Mouse (Mus musculus) effector memory CD4-positive, alpha-beta T cell, adult 7 months (primary cell): ENCODE measurements around the gene Tpcn2. TPM values are rescaled to one million over a fixed set of nuclear protein-coding genes. Genes with fewer than 3 reads are reported as not detected.

Experiments used
- polyA plus RNA-seq: library from polyadenylated mRNA; unstranded; fragments of 100-300 nt; shearing (Covaris generic); gene quantifications from one replicate; pipeline ENCODE4 v1.2.1, GENCODE M21; 2017

The Tpcn2 gene
- polyA plus RNA-seq = 12.5 TPM

DNA sequence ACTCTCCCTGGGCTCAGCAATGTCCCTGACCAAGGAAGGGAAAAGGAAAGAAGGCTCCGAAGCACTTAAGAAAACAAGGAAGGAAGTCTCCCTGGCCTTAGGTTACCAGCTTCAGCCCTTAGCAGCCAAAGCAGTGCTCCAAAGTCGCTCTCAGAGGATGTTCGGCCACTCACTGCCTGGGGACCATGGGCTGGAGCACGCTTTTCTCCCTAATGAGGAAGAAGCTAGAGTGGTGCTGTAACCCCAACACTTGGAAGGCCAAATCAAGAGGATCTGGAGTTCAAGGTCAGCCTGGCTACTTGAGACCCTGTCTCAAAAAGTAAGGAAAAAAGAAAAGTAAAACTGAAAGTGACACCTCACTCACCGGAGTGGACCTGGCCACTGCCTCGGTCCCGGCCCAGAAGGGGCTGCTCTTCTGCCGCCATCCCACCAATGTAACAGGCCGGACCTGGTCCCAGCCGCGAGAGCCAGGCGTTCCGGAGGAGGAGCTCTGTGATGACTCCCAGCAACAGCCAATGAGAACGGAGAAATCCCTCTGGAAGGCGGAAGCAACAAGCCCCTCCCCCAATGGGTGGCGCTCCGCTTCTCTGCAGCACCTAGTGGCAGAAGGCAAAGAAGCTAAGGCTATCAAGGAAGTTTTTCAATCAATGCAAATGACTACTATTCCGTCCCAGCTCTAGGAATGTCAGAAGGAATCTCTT lies at the start of gene Tpcn2:
Tpcn2 (minus strand) TSS at position 525 of the 701 bp plus-strand sequence.

DNA sequence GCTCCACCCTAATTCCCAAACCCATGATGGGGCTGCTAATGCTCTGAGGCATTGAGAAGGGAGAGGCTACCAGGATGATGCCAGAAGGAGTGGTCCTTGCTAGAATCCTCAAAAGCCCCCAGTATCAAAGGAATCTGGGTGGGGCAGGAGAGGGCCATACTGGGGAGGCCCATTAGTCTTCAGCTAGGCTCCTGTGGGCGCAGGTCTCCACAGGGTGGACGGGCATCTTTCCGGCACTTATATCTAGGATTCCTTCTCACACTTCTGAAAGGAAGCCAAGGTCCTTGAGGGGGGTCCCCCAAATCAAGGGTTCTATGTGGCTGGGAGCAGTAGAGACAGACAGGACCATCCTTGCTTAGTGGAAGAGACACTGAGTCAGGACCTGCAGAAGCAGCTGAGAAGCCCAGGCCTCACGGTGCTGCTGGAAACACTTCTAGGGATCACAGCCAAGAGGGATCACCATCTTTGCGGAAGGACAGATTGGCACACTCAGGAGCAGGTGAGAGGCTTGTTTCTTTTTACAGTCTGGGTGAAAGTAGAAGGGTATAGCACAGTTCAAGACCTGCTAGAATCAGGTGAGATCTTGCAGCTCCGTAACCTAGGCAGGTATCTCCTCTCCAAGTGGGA lies 31.1 kb upstream of the Tpcn2 start, which contains the start of gene Mrgprd:
Mrgprd (plus strand) TSS at position 51 of the 627 bp plus-strand sequence.

DNA sequence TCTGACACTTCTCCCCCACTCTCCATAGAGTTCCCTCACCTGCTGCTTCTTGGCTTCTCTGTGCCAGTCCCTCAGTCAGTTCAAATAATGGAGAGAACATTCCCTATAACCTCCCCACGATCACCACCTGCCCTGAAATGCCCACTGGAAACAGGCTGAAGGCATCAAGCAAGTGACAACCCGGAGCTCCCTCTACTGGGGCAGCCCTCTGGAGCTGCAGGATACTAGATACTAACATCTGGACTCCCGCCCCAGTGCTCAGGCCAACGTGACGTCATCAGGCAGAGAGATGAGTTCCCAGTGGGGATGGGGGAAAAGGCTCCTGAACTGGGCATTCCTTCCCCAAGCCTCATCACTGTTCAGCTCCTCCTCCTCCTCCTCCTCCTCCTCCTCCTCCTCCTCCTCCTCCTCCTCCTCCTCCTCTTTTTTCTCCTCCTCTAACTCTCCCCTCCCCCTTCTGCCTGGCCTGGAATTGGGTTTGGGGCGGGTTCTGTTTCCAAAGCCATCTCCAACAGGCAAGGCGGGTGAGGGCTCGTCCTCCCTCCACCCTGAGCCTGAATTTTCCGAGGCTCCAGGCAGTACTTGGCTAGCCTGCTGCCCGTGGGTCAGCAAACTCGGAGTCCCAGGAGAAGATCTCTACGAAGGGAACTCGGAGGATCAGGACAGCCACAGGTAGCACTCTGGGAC lies 16.7 kb upstream of the Tpcn2 start, which contains the start of gene Mrgprf:
Mrgprf (plus strand) TSS at position 508 of the 687 bp plus-strand sequence.

DNA sequence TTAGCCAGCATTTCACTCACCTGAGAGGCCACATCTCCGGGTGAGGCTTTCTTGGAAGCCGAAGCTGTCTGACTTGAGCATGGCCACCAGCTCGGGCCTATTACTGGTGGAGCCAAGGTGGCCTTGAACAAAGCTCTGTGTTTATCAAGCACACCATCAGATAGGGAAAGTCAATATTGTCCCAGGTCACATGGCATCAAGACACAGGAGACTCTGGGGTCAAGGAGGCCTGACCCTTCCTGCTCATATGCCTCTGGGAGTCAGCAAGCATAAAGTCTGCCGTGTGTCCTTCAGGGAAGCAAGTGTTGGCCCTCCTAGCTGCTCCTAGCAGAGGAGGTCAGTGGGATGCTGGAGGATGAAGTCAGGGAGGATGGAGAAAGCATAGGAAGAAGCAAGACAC lies 75.8 kb downstream of the Tpcn2 start, which contains the start of gene 1810010D01Rik:
1810010D01Rik (minus strand) TSS at position 114 of the 400 bp plus-strand sequence.

Other genes with a start within 250 kb of the Tpcn2 start
- gene 1810010D01Rik, start 75.9 kb downstream of the Tpcn2 start, polyA plus RNA-seq = not detected
- gene Mrgprf, start 16.8 kb upstream of the Tpcn2 start, polyA plus RNA-seq = not detected
- not detected for gene Mrgprd, start 30.8 kb upstream of the Tpcn2 start, polyA plus RNA-seq